Mouse (Mus musculus) MEL (cell line): ENCODE measurements around the gene Ap1s3. TPM values are rescaled to one million over a fixed set of nuclear protein-coding genes. Genes with fewer than 3 reads are reported as not detected.

Experiments used
- DNase-seq: peaks from one replicate; pipeline ENCODE4 v3.0.0; 2011; ENCODE audit warnings: low read depth, low spot score
- H3K27ac ChIP-seq: 2 replicates; pipeline ENCODE4 v1.5.1; 2012; ENCODE audit warnings: low read depth, mild to moderate bottlenecking, control low read depth, low read length, moderate library complexity; ENCODE audit not compliant: control insufficient read depth
- H3K27me3 ChIP-seq, 2 experiments: fragments of 150-350 bp in 1 of 2; sonication (generic) in 1 of 2; 2 replicates each; pipeline ENCODE4 v1.6.1; 2012; ENCODE audit warnings: low read length in 2 of 2, mild to moderate bottlenecking in 2 of 2, improper control_type of control experiment in 1 of 2, moderate library complexity in 1 of 2; ENCODE audit not compliant: insufficient read depth in 2 of 2, control insufficient read depth in 1 of 2
- H3K36me3 ChIP-seq, 2 experiments: 2 replicates each; pipeline ENCODE4 v1.6.1; 2012 to 2014; ENCODE audit warnings: low read length in 2 of 2, improper control_type of control experiment in 1 of 2, inconsistent platforms in 1 of 2, mild to moderate bottlenecking in 1 of 2; ENCODE audit not compliant: insufficient read depth in 2 of 2, control insufficient read depth in 1 of 2
- H3K4me1 ChIP-seq, 2 experiments: fragments of 150-350 bp in 1 of 2; sonication (generic) in 1 of 2; 2 replicates each; pipeline ENCODE4 v1.6.1; 2012; ENCODE audit warnings: low read length in 2 of 2, improper control_type of control experiment in 1 of 2, mild to moderate bottlenecking in 1 of 2; ENCODE audit not compliant: insufficient read depth in 2 of 2, control insufficient read depth in 1 of 2
- H3K4me3 ChIP-seq, 2 experiments: fragments of 150-350 bp in 1 of 2; sonication (generic) in 1 of 2; 2 replicates each; pipeline ENCODE4 v1.5.1; 2012; ENCODE audit warnings: low read depth in 2 of 2, low read length in 2 of 2, mild to moderate bottlenecking in 2 of 2, moderate library complexity in 2 of 2, control low read depth in 1 of 2, improper control_type of control experiment in 1 of 2; ENCODE audit not compliant: control insufficient read depth in 1 of 2, insufficient read depth in 1 of 2
- H3K79me2 ChIP-seq: 2 replicates; pipeline ENCODE4 v1.6.1; 2012; ENCODE audit warnings: mild to moderate bottlenecking, low read length, moderate library complexity; ENCODE audit not compliant: control insufficient read depth, poor library complexity, insufficient read depth
- H3K9ac ChIP-seq: 2 replicates; pipeline ENCODE4 v1.6.1; 2012; ENCODE audit warnings: low read depth, mild to moderate bottlenecking, control low read depth, low read length, moderate library complexity; ENCODE audit not compliant: control insufficient read depth, poor library complexity, severe bottlenecking
- H3K9me3 ChIP-seq: fragments of 150-350 bp; sonication (generic); replicated peaks from 2 replicates; pipeline ENCODE4 v1.6.1; 2012; ENCODE audit warnings: mild to moderate bottlenecking, low read length, improper control_type of control experiment, moderate library complexity; ENCODE audit not compliant: insufficient read depth
- BHLHE40 ChIP-seq: IDR thresholded peaks from 2 replicates; pipeline ENCODE4 v1.6.1; 2012; ENCODE audit warnings: low read depth, mild to moderate bottlenecking, inconsistent platforms, low read length, improper control_type of control experiment, borderline replicate concordance
- CHD1 ChIP-seq: IDR thresholded peaks from 2 replicates; pipeline ENCODE4 v1.6.1; 2012; ENCODE audit warnings: low read depth, mild to moderate bottlenecking, inconsistent platforms, low read length, improper control_type of control experiment
- CHD2 ChIP-seq: IDR thresholded peaks from 2 replicates; pipeline ENCODE4 v1.6.1; 2011; ENCODE audit warnings: low read length, improper control_type of control experiment
- E2F4 ChIP-seq: IDR thresholded peaks from 2 replicates; pipeline ENCODE4 v1.6.1; 2011; ENCODE audit warnings: low read depth, low read length, improper control_type of control experiment, borderline replicate concordance
- EP300 ChIP-seq, 2 experiments: IDR thresholded peaks; 2 replicates each; pipeline ENCODE4 v1.6.1; 2011; ENCODE audit warnings: improper control_type of control experiment in 2 of 2, low read length in 2 of 2, low read depth in 1 of 2, mild to moderate bottlenecking in 1 of 2
- GATA1 ChIP-seq: IDR thresholded peaks from 2 replicates; pipeline ENCODE4 v1.6.1; 2011; ENCODE audit warnings: low read depth, low read length, improper control_type of control experiment
- HCFC1 ChIP-seq: IDR thresholded peaks from 2 replicates; pipeline ENCODE4 v1.6.1; 2012; ENCODE audit warnings: low read depth, mild to moderate bottlenecking, inconsistent platforms, low read length, improper control_type of control experiment, moderate library complexity
- MAX ChIP-seq: IDR thresholded peaks from 2 replicates; pipeline ENCODE4 v1.6.1; 2011; ENCODE audit warnings: low read length, improper control_type of control experiment
- MAZ ChIP-seq: IDR thresholded peaks from 2 replicates; pipeline ENCODE4 v1.6.1; 2012; ENCODE audit warnings: low read depth, mild to moderate bottlenecking, inconsistent platforms, low read length, improper control_type of control experiment
- MXI1 ChIP-seq: IDR thresholded peaks from 2 replicates; pipeline ENCODE4 v1.6.1; 2011; ENCODE audit warnings: mild to moderate bottlenecking, low read depth, low read length, improper control_type of control experiment
- MYB ChIP-seq: IDR thresholded peaks from 2 replicates; pipeline ENCODE4 v1.6.1; 2011; ENCODE audit warnings: mild to moderate bottlenecking, low read depth, low read length, improper control_type of control experiment
- MYC ChIP-seq: IDR thresholded peaks from 2 replicates; pipeline ENCODE4 v1.6.1; 2011; ENCODE audit warnings: low read depth, mild to moderate bottlenecking, low read length, improper control_type of control experiment, moderate library complexity
- NELFE ChIP-seq: IDR thresholded peaks from 2 replicates; pipeline ENCODE4 v1.6.1; 2011; ENCODE audit warnings: low read depth, low read length, improper control_type of control experiment
- POLR2A ChIP-seq, 2 experiments: IDR thresholded peaks; 2 replicates each; pipeline ENCODE4 v1.6.1; 2011 to 2012; ENCODE audit warnings: low read length in 2 of 2, mild to moderate bottlenecking in 2 of 2, control low read depth in 1 of 2, improper control_type of control experiment in 1 of 2, low read depth in 1 of 2, moderate library complexity in 1 of 2; ENCODE audit not compliant: control insufficient read depth in 1 of 2, insufficient read depth in 1 of 2, poor library complexity in 1 of 2
- POLR2AphosphoS2 ChIP-seq: IDR thresholded peaks from 2 replicates; pipeline ENCODE4 v1.6.1; 2011; ENCODE audit warnings: low read length, improper control_type of control experiment
- RAD21 ChIP-seq: IDR thresholded peaks from 2 replicates; pipeline ENCODE4 v1.6.1; 2011; ENCODE audit warnings: mild to moderate bottlenecking, low read depth, low read length, improper control_type of control experiment
- RCOR1 ChIP-seq: IDR thresholded peaks from 2 replicates; pipeline ENCODE4 v1.6.1; 2012; ENCODE audit warnings: low read depth, mild to moderate bottlenecking, inconsistent platforms, low read length, improper control_type of control experiment
- SMC3 ChIP-seq: IDR thresholded peaks from 2 replicates; pipeline ENCODE4 v1.6.1; 2011; ENCODE audit warnings: low read depth, low read length, improper control_type of control experiment
- TAL1 ChIP-seq: IDR thresholded peaks from 2 replicates; pipeline ENCODE4 v1.6.1; 2012; ENCODE audit warnings: mild to moderate bottlenecking, inconsistent platforms, low read length, moderate library complexity, mixed read lengths
- TCF12 ChIP-seq: IDR thresholded peaks from 2 replicates; pipeline ENCODE4 v1.6.1; 2014; ENCODE audit warnings: low read depth, mild to moderate bottlenecking, inconsistent platforms, low read length, improper control_type of control experiment, moderate library complexity
- UBTF ChIP-seq: IDR thresholded peaks from 2 replicates; pipeline ENCODE4 v1.6.1; 2012; ENCODE audit warnings: low read depth, mild to moderate bottlenecking, inconsistent platforms, low read length, improper control_type of control experiment, moderate library complexity, borderline replicate concordance; ENCODE audit not compliant: insufficient read depth
- USF1 ChIP-seq: IDR thresholded peaks from 2 replicates; pipeline ENCODE4 v1.6.1; 2014; ENCODE audit warnings: low read depth, mild to moderate bottlenecking, inconsistent platforms, low read length, improper control_type of control experiment, moderate library complexity
- USF2 ChIP-seq, 2 experiments: IDR thresholded peaks; 2 replicates each; pipeline ENCODE4 v1.6.1; 2011 to 2012; ENCODE audit warnings: improper control_type of control experiment in 2 of 2, low read length in 2 of 2, borderline replicate concordance in 1 of 2, inconsistent platforms in 1 of 2, low read depth in 1 of 2, mild to moderate bottlenecking in 1 of 2; ENCODE audit not compliant: insufficient read depth in 1 of 2
- ZKSCAN1 ChIP-seq: IDR thresholded peaks from 2 replicates; pipeline ENCODE4 v1.6.1; 2012; ENCODE audit warnings: low read depth, mild to moderate bottlenecking, inconsistent platforms, low read length, improper control_type of control experiment, moderate library complexity
- ZNF384 ChIP-seq: IDR thresholded peaks from 2 replicates; pipeline ENCODE4 v1.6.1; 2012; ENCODE audit warnings: low read depth, mild to moderate bottlenecking, inconsistent platforms, low read length, improper control_type of control experiment
- polyA plus RNA-seq, 2 experiments: library from polyadenylated mRNA; stranded (reverse) in 1 of 2; unstranded in 1 of 2; fragments of >175 nt in 1 of 2; fragments of >200 nt in 1 of 2; gene quantifications; 2 replicates each; pipeline versions ENCODE4 v1.2.1 to v1.2.4; 2012; ENCODE audit warnings: low replicate concordance in 2 of 2, low read depth in 1 of 2; ENCODE audit not compliant: insufficient read length in 2 of 2, insufficient read depth in 1 of 2, missing spikeins in 1 of 2
- total RNA-seq: library from RNA; depleted of rRNA; stranded (reverse); fragments of 300-350 nt; gene quantifications from 2 replicates; pipeline ENCODE4 v1.2.3, GENCODE M21; 2012

The Ap1s3 gene
- total and polyA plus RNA-seq, 3 experiments, result 4.3 to 50.6 (median 19.0) TPM

DNA sequence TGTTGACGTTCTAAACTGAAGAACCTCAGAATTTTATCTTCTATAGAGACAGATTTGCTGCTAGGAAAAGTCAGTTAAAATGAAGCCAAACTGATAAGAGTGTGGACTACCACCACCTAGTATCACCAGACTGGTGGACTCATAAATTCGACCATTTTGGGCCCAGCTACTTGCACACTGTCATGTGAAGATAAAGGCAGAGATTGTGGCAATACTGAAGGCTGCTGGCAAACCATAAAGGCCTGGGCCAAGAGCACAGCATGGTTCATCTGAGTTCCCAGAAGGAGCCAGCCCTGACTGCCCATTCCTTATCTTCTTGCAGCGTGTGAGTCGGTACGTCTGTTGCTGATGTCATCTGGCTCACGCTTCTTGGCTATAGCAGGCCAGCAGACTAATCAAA, 30.4 kb downstream of the Ap1s3 start (continued):
- TF ChIP-seq POLR2A (IDR thresholded peaks at IDR 0.05; ENCODE audit: control insufficient read depth in 1 of 2, insufficient read depth in 1 of 2, low read depth in 1 of 2, low read length in 2 of 2, poor library complexity in 1 of 2) (no peak), TAL1 (peak; percentile 93), HCFC1 (no peak), CHD2 (no peak), MAZ (no peak), UBTF (no peak), SMC3 (no peak), MYB (peak; percentile 77), NELFE (no peak), MAX (no peak; the same call in 1 of the 2 replicates), RCOR1 (peak; percentile 98), EP300 (IDR thresholded peaks at IDR 0.05; ENCODE audit: low read depth in 1 of 2, low read length in 2 of 2) (peak; percentile 78 to 89; a peak in 3 of 4 replicates), MXI1 (no peak; the same call in 1 of the 2 replicates), ZNF384 (no peak), TCF12 (peak; percentile 93), GATA1 (peak; percentile 93)

DNA sequence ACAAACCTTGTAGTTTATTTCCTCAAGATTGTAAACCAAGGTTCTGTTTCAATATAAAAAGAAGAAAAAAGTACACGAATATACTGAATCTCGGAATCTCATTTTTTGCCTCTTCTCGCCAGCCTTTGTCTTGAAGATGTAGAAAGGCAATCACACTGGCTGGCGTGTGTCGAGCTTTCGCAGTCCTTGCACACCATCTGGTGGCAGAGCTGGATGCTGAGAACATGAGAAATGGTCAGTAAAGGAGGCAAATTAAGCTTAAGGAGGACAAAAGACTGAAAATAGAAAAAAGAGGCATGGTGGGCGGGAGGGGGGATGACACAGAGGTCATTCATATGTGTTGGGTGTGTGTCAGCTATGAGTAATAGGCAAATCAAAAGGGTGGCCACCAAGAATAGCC, 31.6 kb downstream of the Ap1s3 start:
- no peaks in the 10 kb centered on the region for H3K79me2 ChIP-seq
- TF ChIP-seq CHD1 (no peak), GATA1 (no peak), HCFC1 (no peak), MXI1 (no peak), RAD21 (no peak), RCOR1 (no peak), TCF12 (no peak), USF2 (IDR thresholded peaks at IDR 0.05; ENCODE audit: borderline replicate concordance in 1 of 2, insufficient read depth in 1 of 2, low read depth in 1 of 2, low read length in 2 of 2) (no peak), ZKSCAN1 (no peak), POLR2AphosphoS2 (no peak), BHLHE40 (no peak), EP300 (IDR thresholded peaks at IDR 0.05; ENCODE audit: low read depth in 1 of 2, low read length in 2 of 2) (no peak), MYC (no peak), E2F4 (no peak), USF1 (no peak), SMC3 (no peak), MYB (no peak)
- no peak overlapping the region for H3K9ac ChIP-seq
- H3K27me3 ChIP-seq, result no peaks in the 10 kb centered on the region
- no peak overlapping the region for H3K4me3 ChIP-seq
- no peak for DNase-seq
- H3K27ac ChIP-seq, result no peak overlapping the region
- H3K4me1 ChIP-seq, result peaks cover 4 to 14% of the 10 kb centered on the region in 2 experiments
- peaks cover 0 to 23% of the 10 kb centered on the region in 2 experiments; a peak in 2 of 4 replicates for H3K36me3 ChIP-seq
- H3K9me3 ChIP-seq, result no peaks in the 10 kb centered on the region
